Mouse (Mus musculus) heart, embryonic 16.5 days (tissue): ENCODE data around the gene Adamts3. TPM values are rescaled to one million over a fixed set of nuclear protein-coding genes. Genes with fewer than 3 reads are reported as not detected.

Source experiments
- ATAC-seq: fragments of 200-750 bp; cut with Nextera tagmentation; replicated peaks from 2 replicates; pipeline ENCODE4 v1.8.0; 2017; ENCODE audit warnings: moderate number of reproducible peaks; ENCODE audit not compliant: insufficient read depth, low FRiP score; ENCODE audit errors: extremely low read depth
- H3K27ac ChIP-seq: fragments of 300-500 bp; sonication (generic); 2 replicates; pipeline ENCODE4 v1.5.1; 2014; ENCODE audit warnings: mild to moderate bottlenecking, low read length, control low read depth, moderate library complexity
- H3K27me3 ChIP-seq: fragments of 300-500 bp; sonication (generic); 2 replicates; pipeline ENCODE4 v1.6.1; 2014; ENCODE audit warnings: low read length, mixed read lengths; ENCODE audit not compliant: control insufficient read depth, insufficient read depth
- H3K36me3 ChIP-seq: fragments of 300-500 bp; sonication (generic); 2 replicates; pipeline ENCODE4 v1.6.1; 2014; ENCODE audit not compliant: control insufficient read depth, insufficient read depth
- H3K4me1 ChIP-seq: fragments of 300-500 bp; sonication (generic); 2 replicates; pipeline ENCODE4 v1.6.1; 2014; ENCODE audit warnings: low read length, mixed read lengths; ENCODE audit not compliant: control insufficient read depth, insufficient read depth
- H3K4me2 ChIP-seq: fragments of 300-500 bp; sonication (generic); 2 replicates; pipeline ENCODE4 v1.6.1; 2014; ENCODE audit warnings: low read depth, mild to moderate bottlenecking, control low read depth, low read length
- H3K4me3 ChIP-seq: fragments of 300-500 bp; sonication (generic); 2 replicates; pipeline ENCODE4 v1.5.1; 2014; ENCODE audit warnings: mild to moderate bottlenecking, control low read depth, low read length
- H3K9ac ChIP-seq: fragments of 300-500 bp; sonication (generic); 2 replicates; pipeline ENCODE4 v1.6.1; 2014; ENCODE audit warnings: low read length, control low read depth
- H3K9me3 ChIP-seq: fragments of 300-500 bp; sonication (generic); replicated peaks from 2 replicates; pipeline ENCODE4 v1.6.1; 2016; ENCODE audit warnings: low read length; ENCODE audit not compliant: control insufficient read depth
- WGBS: fragments of 180-500 bp; shearing (Covaris S2); extraction: QIAGEN DNeasy Blood & Tissue Kit; methylation state at CpG from one replicate; pipeline ENCODE4 v1.1.7; 2014; 5-methylcytosine and 5-hydroxymethylcytosine counted together
- polyA plus RNA-seq: library from polyadenylated mRNA; unstranded; fragments of >200 nt; fragmentation: Nextera tagmentation; extraction: Ambion mirVana; gene quantifications from 2 replicates; pipeline ENCODE4 v1.2.1, GENCODE M21; 2015

The Adamts3 gene
- polyA plus RNA-seq, 1 experiment from 2014 or later = 3.0 TPM

- H3K9ac ChIP-seq = no peak overlapping the region
- H3K27ac ChIP-seq = no peak overlapping the region
- H3K9me3 ChIP-seq = no peaks in the 10 kb centered on the region
- no peak overlapping the region for H3K4me3 ChIP-seq
- H3K4me2 ChIP-seq = no peak overlapping the region
- H3K27me3 ChIP-seq = no peaks in the 10 kb centered on the region
- ATAC-seq = no peak
- no peaks in the 10 kb centered on the region for H3K36me3 ChIP-seq
- H3K4me1 ChIP-seq = no peaks in the 10 kb centered on the region
- WGBS = 67% methylated on average over 4 of the region's 4 CpGs
Observed at GRCm38 (mm10) chr5:89672950-89673349, 210.2 kb downstream of the Adamts3 start.

- no peak overlapping the region for H3K4me3 ChIP-seq
- no peak overlapping the region for H3K9ac ChIP-seq
- H3K27me3 ChIP-seq = no peaks in the 10 kb centered on the region
- WGBS = 72% methylated on average over 1 of the region's 1 CpGs
- no peaks in the 10 kb centered on the region for H3K4me1 ChIP-seq
- H3K27ac ChIP-seq = no peak overlapping the region
- H3K4me2 ChIP-seq = no peak overlapping the region
- no peaks in the 10 kb centered on the region for H3K36me3 ChIP-seq
- no peaks in the 10 kb centered on the region for H3K9me3 ChIP-seq
- no peak for ATAC-seq
Observed at GRCm38 (mm10) chr5:89654327-89654726, 228.8 kb downstream of the Adamts3 start.

- ATAC-seq = no peak
- no peak overlapping the region for H3K27ac ChIP-seq
- no peaks in the 10 kb centered on the region for H3K36me3 ChIP-seq
- no peak overlapping the region for H3K9ac ChIP-seq
- H3K4me3 ChIP-seq = no peak overlapping the region
- H3K27me3 ChIP-seq = no peaks in the 10 kb centered on the region
- no peaks in the 10 kb centered on the region for H3K4me1 ChIP-seq
- no peak overlapping the region for H3K4me2 ChIP-seq
- whole genome bisulfite sequencing = 67% methylated on average over 2 of the region's 2 CpGs
- H3K9me3 ChIP-seq = no peaks in the 10 kb centered on the region
Observed at GRCm38 (mm10) chr5:89653862-89654261, 229.3 kb downstream of the Adamts3 start.

GRCm38 (mm10) chr5:89646940-89647339, 236.2 kb downstream of the Adamts3 start:
- Histone ChIP-seq H3K4me3 (no peak overlapping the region), H3K27me3 (no peaks in the 10 kb centered on the region), H3K4me1 (no peaks in the 10 kb centered on the region), H3K9me3 (no peaks in the 10 kb centered on the region), H3K4me2 (no peak overlapping the region), H3K27ac (no peak overlapping the region), H3K36me3 (no peaks in the 10 kb centered on the region), H3K9ac (no peak overlapping the region)
- ATAC-seq = no peak

- Histone ChIP-seq H3K36me3 (no peaks in the 10 kb centered on the region), H3K4me3 (no peak overlapping the region), H3K27ac (no peak overlapping the region), H3K4me2 (no peak overlapping the region), H3K9ac (no peak overlapping the region), H3K27me3 (no peaks in the 10 kb centered on the region), H3K9me3 (no peaks in the 10 kb centered on the region), H3K4me1 (no peaks in the 10 kb centered on the region)
- ATAC-seq = no peak
- 79% methylated on average over 2 of the region's 2 CpGs for WGBS
Observed at GRCm38 (mm10) chr5:89635434-89635833, 247.7 kb downstream of the Adamts3 start.

GRCm38 (mm10) chr5:89631599-89631998, 251.5 kb downstream of the Adamts3 start:
- Histone ChIP-seq H3K36me3 (no peaks in the 10 kb centered on the region), H3K4me2 (no peak overlapping the region), H3K27me3 (no peaks in the 10 kb centered on the region), H3K9ac (no peak overlapping the region), H3K27ac (no peak overlapping the region), H3K4me1 (no peaks in the 10 kb centered on the region), H3K4me3 (no peak overlapping the region), H3K9me3 (no peaks in the 10 kb centered on the region)
- WGBS = 60% methylated on average over 1 of the region's 1 CpGs
- ATAC-seq = no peak
